Mouse (Mus musculus): ENCODE data around the gene 1700003E16Rik. TPM values are rescaled to one million over a fixed set of nuclear protein-coding genes. Genes with fewer than 3 reads are reported as not detected.

1700003E16Rik gene
- 25.7 TPM for polyA plus RNA-seq (2015; fragmentation: Illumina TruSeq; extraction: RNeasy Lipid Tissue Mini Kit (QIAGEN cat#74804); ENCODE audit: low read depth, low replicate concordance)

GRCm38 (mm10) chr6:83156259-83156684 lies at the start of gene 1700003E16Rik, which contains the start of gene Wdr54:
Gene 1700003E16Rik, plus strand, starts transcription at chr6:83156404.
Gene Wdr54, minus strand, starts transcription at chr6:83156397.

GRCm38 (mm10) chr6:83108762-83109668 lies 47.2 kb upstream of the 1700003E16Rik start, which contains the start of gene Mrpl53:
Gene Mrpl53, plus strand, starts transcription at chr6:83109040.

GRCm38 (mm10) chr6:83115011-83115671 lies 41.1 kb upstream of the 1700003E16Rik start, which contains the start of gene Mogs:
Gene Mogs, plus strand, starts transcription at chr6:83115496.

DNA sequence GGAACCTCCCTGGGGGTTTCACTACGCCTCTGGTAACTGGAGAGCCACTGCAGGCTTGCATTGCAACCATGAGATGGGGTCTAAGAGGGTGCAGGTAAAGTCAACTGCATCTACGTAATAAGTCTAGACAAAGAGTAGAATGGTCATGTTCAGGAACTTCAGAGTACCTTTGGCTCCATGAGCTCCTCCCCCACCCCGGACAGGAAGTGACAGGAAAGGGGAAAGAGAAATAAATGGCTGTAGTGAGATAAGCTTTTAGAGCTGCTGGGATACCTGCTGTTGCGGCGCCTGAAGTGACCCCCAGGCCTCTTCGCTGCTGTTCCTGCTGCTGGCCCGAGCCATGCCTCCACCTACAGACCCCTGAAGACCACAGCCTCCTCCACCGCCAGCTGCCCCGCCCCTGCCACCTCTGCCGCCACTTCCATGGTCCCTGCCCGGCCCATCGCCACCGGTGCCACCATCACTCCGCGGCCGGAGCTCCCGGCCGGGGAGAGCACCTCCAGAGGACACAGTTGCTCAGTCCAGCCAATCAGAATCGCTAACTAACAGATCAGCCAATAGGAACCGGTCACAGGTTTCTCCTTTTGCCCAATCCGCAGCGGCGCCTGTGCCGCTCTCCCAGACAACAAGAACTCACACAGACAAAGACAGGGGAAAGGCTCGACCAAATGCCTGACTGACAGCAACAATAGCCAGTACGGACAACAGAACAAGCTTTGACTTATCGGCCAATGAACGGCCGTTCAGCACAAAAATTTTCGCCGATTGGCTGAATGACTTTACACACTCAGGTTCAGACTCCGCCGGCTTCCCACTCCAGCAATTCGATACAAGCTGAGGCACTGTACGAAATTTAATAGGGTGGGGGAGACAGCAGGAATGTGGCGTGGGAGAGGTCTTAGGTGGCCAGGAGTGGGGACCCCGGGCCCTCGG lies 35.0 kb upstream of the 1700003E16Rik start, which contains the start of gene Wbp1:
TSS of gene Wbp1 (minus strand) at position 630 of the 933 bp plus-strand sequence.

GRCm38 (mm10) chr6:83125331-83125730 lies 30.9 kb upstream of the 1700003E16Rik start, which contains the start of gene Ino80b:
Gene Ino80b, minus strand, starts transcription at chr6:83125431.

GRCm38 (mm10) chr6:83134951-83135513 lies 21.2 kb upstream of the 1700003E16Rik start, which contains the start of gene Rtkn:
Gene Rtkn, plus strand, starts transcription at chr6:83135463.

DNA sequence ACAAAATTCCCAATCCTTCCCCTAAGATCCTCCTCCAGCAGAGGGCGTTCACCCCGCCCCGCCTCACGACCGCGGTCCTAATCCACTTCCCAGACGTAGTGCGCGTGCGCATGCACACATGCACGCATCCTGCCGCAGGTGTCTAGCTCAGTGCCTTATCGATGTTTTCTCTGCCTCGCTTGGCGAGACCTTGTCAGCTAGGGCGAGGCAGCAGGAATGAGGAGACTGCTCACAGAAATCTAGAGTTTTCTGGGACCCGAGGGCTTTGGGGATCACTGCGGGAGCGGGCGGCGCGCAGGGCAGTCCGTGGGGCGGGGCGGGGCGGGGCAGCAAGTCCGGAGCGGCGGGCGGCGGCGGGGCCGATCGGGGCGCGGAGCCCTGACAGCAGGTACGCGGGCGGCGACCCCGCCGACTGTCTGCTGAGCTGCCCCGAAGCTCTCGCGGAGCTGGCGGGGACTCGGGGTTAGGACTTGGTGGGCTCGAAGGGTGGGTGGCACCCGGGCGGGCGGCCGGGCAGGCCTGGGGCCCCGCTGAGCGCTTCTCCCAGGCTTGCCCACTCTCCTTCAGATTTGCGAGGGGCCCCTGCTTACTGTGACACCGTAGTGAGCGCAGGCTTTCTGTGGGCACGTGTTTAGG lies 9.5 kb downstream of the 1700003E16Rik start, which contains the start of gene Dctn1:
TSS of gene Dctn1 (plus strand) at position 314 of the 636 bp plus-strand sequence.

Other genes with a start within 250 kb of the 1700003E16Rik start
- gene Sema4f, start 216.6 kb upstream of the 1700003E16Rik start, polyA plus RNA-seq (2015; fragmentation: Illumina TruSeq; extraction: RNeasy Lipid Tissue Mini Kit (QIAGEN cat#74804); ENCODE audit: low read depth, low replicate concordance), result 24.2 TPM
- gene M1ap, start 209.5 kb upstream of the 1700003E16Rik start, polyA plus RNA-seq (2015; fragmentation: Illumina TruSeq; extraction: RNeasy Lipid Tissue Mini Kit (QIAGEN cat#74804); ENCODE audit: low read depth, low replicate concordance), result not detected
- gene Dok1, start 122.9 kb upstream of the 1700003E16Rik start, polyA plus RNA-seq (2015; fragmentation: Illumina TruSeq; extraction: RNeasy Lipid Tissue Mini Kit (QIAGEN cat#74804); ENCODE audit: low read depth, low replicate concordance), result 1.1 TPM
- gene Loxl3, start 122.2 kb upstream of the 1700003E16Rik start, polyA plus RNA-seq (2015; fragmentation: Illumina TruSeq; extraction: RNeasy Lipid Tissue Mini Kit (QIAGEN cat#74804); ENCODE audit: low read depth, low replicate concordance), result 3.7 TPM
- gene Aup1, start 101.9 kb upstream of the 1700003E16Rik start, polyA plus RNA-seq (2015; fragmentation: Illumina TruSeq; extraction: RNeasy Lipid Tissue Mini Kit (QIAGEN cat#74804); ENCODE audit: low read depth, low replicate concordance), result 130 TPM
- 47.0 TPM for gene Htra2, start 101.1 kb upstream of the 1700003E16Rik start, polyA plus RNA-seq (2015; fragmentation: Illumina TruSeq; extraction: RNeasy Lipid Tissue Mini Kit (QIAGEN cat#74804); ENCODE audit: low read depth, low replicate concordance)
- 0.34 TPM for gene Dqx1, start 98.6 kb upstream of the 1700003E16Rik start, polyA plus RNA-seq (2015; fragmentation: Illumina TruSeq; extraction: RNeasy Lipid Tissue Mini Kit (QIAGEN cat#74804); ENCODE audit: low read depth, low replicate concordance)
- gene Tlx2, start 86.1 kb upstream of the 1700003E16Rik start, polyA plus RNA-seq (2015; fragmentation: Illumina TruSeq; extraction: RNeasy Lipid Tissue Mini Kit (QIAGEN cat#74804); ENCODE audit: low read depth, low replicate concordance), result not detected
- gene Pcgf1, start 78.5 kb upstream of the 1700003E16Rik start, polyA plus RNA-seq (2015; fragmentation: Illumina TruSeq; extraction: RNeasy Lipid Tissue Mini Kit (QIAGEN cat#74804); ENCODE audit: low read depth, low replicate concordance), result 39.5 TPM
- not detected for gene Lbx2, start 70.0 kb upstream of the 1700003E16Rik start, polyA plus RNA-seq (2015; fragmentation: Illumina TruSeq; extraction: RNeasy Lipid Tissue Mini Kit (QIAGEN cat#74804); ENCODE audit: low read depth, low replicate concordance)
- gene Ccdc142, start 54.8 kb upstream of the 1700003E16Rik start, polyA plus RNA-seq (2015; fragmentation: Illumina TruSeq; extraction: RNeasy Lipid Tissue Mini Kit (QIAGEN cat#74804); ENCODE audit: low read depth, low replicate concordance), result 1.9 TPM
- 4.3 TPM for gene Gm42688, start 54.8 kb upstream of the 1700003E16Rik start, polyA plus RNA-seq (2015; fragmentation: Illumina TruSeq; extraction: RNeasy Lipid Tissue Mini Kit (QIAGEN cat#74804); ENCODE audit: low read depth, low replicate concordance)
- 109 TPM for gene Mrpl53, start 47.4 kb upstream of the 1700003E16Rik start, polyA plus RNA-seq (2015; fragmentation: Illumina TruSeq; extraction: RNeasy Lipid Tissue Mini Kit (QIAGEN cat#74804); ENCODE audit: low read depth, low replicate concordance)
- 21.4 TPM for gene Mogs, start 40.9 kb upstream of the 1700003E16Rik start, polyA plus RNA-seq (2015; fragmentation: Illumina TruSeq; extraction: RNeasy Lipid Tissue Mini Kit (QIAGEN cat#74804); ENCODE audit: low read depth, low replicate concordance)
- gene Wbp1, start 34.8 kb upstream of the 1700003E16Rik start, polyA plus RNA-seq (2015; fragmentation: Illumina TruSeq; extraction: RNeasy Lipid Tissue Mini Kit (QIAGEN cat#74804); ENCODE audit: low read depth, low replicate concordance), result 53.1 TPM
- gene Ino80b, start 31.0 kb upstream of the 1700003E16Rik start, polyA plus RNA-seq (2015; fragmentation: Illumina TruSeq; extraction: RNeasy Lipid Tissue Mini Kit (QIAGEN cat#74804); ENCODE audit: low read depth, low replicate concordance), result 16.5 TPM
- gene Rtkn, start 20.9 kb upstream of the 1700003E16Rik start, polyA plus RNA-seq (2015; fragmentation: Illumina TruSeq; extraction: RNeasy Lipid Tissue Mini Kit (QIAGEN cat#74804); ENCODE audit: low read depth, low replicate concordance), result 108 TPM
- gene Wdr54, start within 50 bp of the 1700003E16Rik start, polyA plus RNA-seq (2015; fragmentation: Illumina TruSeq; extraction: RNeasy Lipid Tissue Mini Kit (QIAGEN cat#74804); ENCODE audit: low read depth, low replicate concordance), result 30.7 TPM
- 208 TPM for gene Dctn1, start 9.5 kb downstream of the 1700003E16Rik start, polyA plus RNA-seq (2015; fragmentation: Illumina TruSeq; extraction: RNeasy Lipid Tissue Mini Kit (QIAGEN cat#74804); ENCODE audit: low read depth, low replicate concordance)
- 1.6 TPM for gene Slc4a5, start 63.4 kb downstream of the 1700003E16Rik start, polyA plus RNA-seq (2015; fragmentation: Illumina TruSeq; extraction: RNeasy Lipid Tissue Mini Kit (QIAGEN cat#74804); ENCODE audit: low read depth, low replicate concordance)
- 11.2 TPM for gene Mthfd2, start 169.5 kb downstream of the 1700003E16Rik start, polyA plus RNA-seq (2015; fragmentation: Illumina TruSeq; extraction: RNeasy Lipid Tissue Mini Kit (QIAGEN cat#74804); ENCODE audit: low read depth, low replicate concordance)
- 20.1 TPM for gene Mob1a, start 169.6 kb downstream of the 1700003E16Rik start, polyA plus RNA-seq (2015; fragmentation: Illumina TruSeq; extraction: RNeasy Lipid Tissue Mini Kit (QIAGEN cat#74804); ENCODE audit: low read depth, low replicate concordance)
- 79.8 TPM for gene Bola3, start 192.7 kb downstream of the 1700003E16Rik start, polyA plus RNA-seq (2015; fragmentation: Illumina TruSeq; extraction: RNeasy Lipid Tissue Mini Kit (QIAGEN cat#74804); ENCODE audit: low read depth, low replicate concordance)